Mouse (Mus musculus) heart, embryonic 16.5 days (tissue): ENCODE measurements around the gene Shld2. TPM values are rescaled to one million over a fixed set of nuclear protein-coding genes. Genes with fewer than 3 reads are reported as not detected.
A peak's percentile ranks its signal among the peaks of the same experiment; 100 is the strongest.

Experiments used
- ATAC-seq: fragments of 200-750 bp; cut with Nextera tagmentation; replicated peaks from 2 replicates; pipeline ENCODE4 v1.8.0; 2017; ENCODE audit warnings: moderate number of reproducible peaks; ENCODE audit not compliant: insufficient read depth, low FRiP score; ENCODE audit errors: extremely low read depth
- H3K27ac ChIP-seq: fragments of 300-500 bp; sonication (generic); 2 replicates; pipeline ENCODE4 v1.5.1; 2014; ENCODE audit warnings: mild to moderate bottlenecking, low read length, control low read depth, moderate library complexity
- H3K27me3 ChIP-seq: fragments of 300-500 bp; sonication (generic); 2 replicates; pipeline ENCODE4 v1.6.1; 2014; ENCODE audit warnings: low read length, mixed read lengths; ENCODE audit not compliant: control insufficient read depth, insufficient read depth
- H3K36me3 ChIP-seq: fragments of 300-500 bp; sonication (generic); 2 replicates; pipeline ENCODE4 v1.6.1; 2014; ENCODE audit not compliant: control insufficient read depth, insufficient read depth
- H3K4me1 ChIP-seq: fragments of 300-500 bp; sonication (generic); 2 replicates; pipeline ENCODE4 v1.6.1; 2014; ENCODE audit warnings: low read length, mixed read lengths; ENCODE audit not compliant: control insufficient read depth, insufficient read depth
- H3K4me2 ChIP-seq: fragments of 300-500 bp; sonication (generic); 2 replicates; pipeline ENCODE4 v1.6.1; 2014; ENCODE audit warnings: low read depth, mild to moderate bottlenecking, control low read depth, low read length
- H3K4me3 ChIP-seq: fragments of 300-500 bp; sonication (generic); 2 replicates; pipeline ENCODE4 v1.5.1; 2014; ENCODE audit warnings: mild to moderate bottlenecking, control low read depth, low read length
- H3K9ac ChIP-seq: fragments of 300-500 bp; sonication (generic); 2 replicates; pipeline ENCODE4 v1.6.1; 2014; ENCODE audit warnings: low read length, control low read depth
- H3K9me3 ChIP-seq: fragments of 300-500 bp; sonication (generic); replicated peaks from 2 replicates; pipeline ENCODE4 v1.6.1; 2016; ENCODE audit warnings: low read length; ENCODE audit not compliant: control insufficient read depth
- WGBS: fragments of 180-500 bp; shearing (Covaris S2); extraction: QIAGEN DNeasy Blood & Tissue Kit; methylation state at CpG from one replicate; pipeline ENCODE4 v1.1.7; 2014; 5-methylcytosine and 5-hydroxymethylcytosine counted together
- polyA plus RNA-seq: library from polyadenylated mRNA; unstranded; fragments of >200 nt; fragmentation: Nextera tagmentation; extraction: Ambion mirVana; gene quantifications from 2 replicates; pipeline ENCODE4 v1.2.1, GENCODE M21; 2015

The Shld2 gene
- polyA plus RNA-seq, 1 experiment from 2014 or later: 8.9 TPM

DNA sequence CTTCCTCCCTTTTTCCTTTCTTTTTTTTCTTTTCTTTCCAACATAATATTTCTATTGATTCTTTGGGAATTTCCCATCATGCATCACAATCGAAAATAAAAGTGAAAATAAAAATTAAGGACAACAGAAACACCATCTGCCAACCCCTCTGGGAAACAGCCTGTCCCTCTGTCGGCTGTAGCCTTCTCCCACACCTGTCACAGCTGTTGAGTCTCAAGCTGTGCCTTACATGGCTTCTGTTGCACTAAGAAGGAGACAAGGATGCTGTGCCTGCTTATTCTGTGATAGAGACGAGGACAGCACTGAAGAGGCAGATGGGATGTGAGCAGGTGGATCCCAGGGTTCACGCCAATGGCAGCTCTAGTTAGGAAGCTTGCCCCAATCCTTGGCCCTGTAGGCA lies 101.2 kb downstream of the Shld2 start:
- H3K36me3 ChIP-seq: no peaks in the 10 kb centered on the region
- no peak overlapping the region for H3K27ac ChIP-seq
- 57% methylated on average over 4 of the region's 4 CpGs for WGBS
- no peak overlapping the region for H3K4me3 ChIP-seq
- H3K4me2 ChIP-seq: no peak overlapping the region
- no peak overlapping the region for H3K9ac ChIP-seq
- H3K4me1 ChIP-seq: no peaks in the 10 kb centered on the region
- no peak for ATAC-seq
- H3K27me3 ChIP-seq: no peaks in the 10 kb centered on the region
- H3K9me3 ChIP-seq: no peaks in the 10 kb centered on the region

DNA sequence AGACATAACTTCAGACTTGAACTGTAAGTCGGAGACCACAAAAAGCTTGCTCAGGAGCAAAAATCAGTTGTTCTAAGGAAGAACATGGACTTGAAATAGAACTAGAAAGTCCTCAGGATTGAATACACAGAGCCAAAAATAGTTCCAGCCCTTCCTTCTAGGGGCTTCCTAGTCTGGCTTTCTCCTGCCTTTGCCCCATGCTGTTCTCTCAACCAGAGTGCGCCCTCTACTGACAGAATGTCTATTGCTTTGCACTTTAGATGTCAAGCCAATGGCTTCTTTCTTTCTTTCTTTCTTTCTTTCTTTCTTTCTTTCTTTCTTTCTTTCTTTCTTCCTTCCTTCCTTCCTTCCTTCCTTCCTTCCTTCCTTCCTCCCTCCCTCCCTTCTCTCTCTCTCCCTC lies 101.6 kb downstream of the Shld2 start:
- H3K4me2 ChIP-seq: no peak overlapping the region

DNA sequence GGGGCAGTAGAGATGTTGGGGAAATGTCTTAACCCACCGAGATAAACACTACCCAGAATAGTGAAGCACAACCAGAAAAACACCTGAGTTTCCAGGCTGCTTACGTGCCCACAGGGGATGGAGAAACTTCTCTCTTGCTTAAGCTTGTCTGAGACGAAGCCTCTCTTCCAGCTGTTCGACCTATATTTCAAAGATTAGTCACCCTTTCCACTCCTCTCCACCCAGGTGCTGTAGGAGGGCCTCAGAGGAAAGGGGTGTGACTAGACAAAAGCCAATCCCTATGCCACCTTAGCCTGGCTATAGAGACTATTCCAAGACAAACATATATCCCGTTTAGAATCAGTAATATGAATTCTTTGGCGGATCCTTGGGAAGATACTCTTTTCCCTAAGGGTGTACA lies 102.3 kb downstream of the Shld2 start:
- H3K9ac ChIP-seq: no peak overlapping the region
- no peaks in the 10 kb centered on the region for H3K4me1 ChIP-seq
- H3K4me3 ChIP-seq: no peak overlapping the region
- H3K27ac ChIP-seq: no peak overlapping the region
- H3K9me3 ChIP-seq: no peaks in the 10 kb centered on the region
- H3K4me2 ChIP-seq: no peak overlapping the region
- no peaks in the 10 kb centered on the region for H3K36me3 ChIP-seq
- WGBS: 71% methylated on average over 6 of the region's 6 CpGs
- ATAC-seq: no peak
- H3K27me3 ChIP-seq: no peaks in the 10 kb centered on the region

More for the DNA sequence above, 101.6 kb downstream of the Shld2 start:
- Histone ChIP-seq H3K4me3 (no peak overlapping the region), H3K36me3 (no peaks in the 10 kb centered on the region), H3K9ac (no peak overlapping the region), H3K27me3 (no peaks in the 10 kb centered on the region), H3K27ac (no peak overlapping the region), H3K9me3 (no peaks in the 10 kb centered on the region), H3K4me1 (no peaks in the 10 kb centered on the region)
- no peak for ATAC-seq
- 37% methylated on average over 2 of the region's 2 CpGs for WGBS

DNA sequence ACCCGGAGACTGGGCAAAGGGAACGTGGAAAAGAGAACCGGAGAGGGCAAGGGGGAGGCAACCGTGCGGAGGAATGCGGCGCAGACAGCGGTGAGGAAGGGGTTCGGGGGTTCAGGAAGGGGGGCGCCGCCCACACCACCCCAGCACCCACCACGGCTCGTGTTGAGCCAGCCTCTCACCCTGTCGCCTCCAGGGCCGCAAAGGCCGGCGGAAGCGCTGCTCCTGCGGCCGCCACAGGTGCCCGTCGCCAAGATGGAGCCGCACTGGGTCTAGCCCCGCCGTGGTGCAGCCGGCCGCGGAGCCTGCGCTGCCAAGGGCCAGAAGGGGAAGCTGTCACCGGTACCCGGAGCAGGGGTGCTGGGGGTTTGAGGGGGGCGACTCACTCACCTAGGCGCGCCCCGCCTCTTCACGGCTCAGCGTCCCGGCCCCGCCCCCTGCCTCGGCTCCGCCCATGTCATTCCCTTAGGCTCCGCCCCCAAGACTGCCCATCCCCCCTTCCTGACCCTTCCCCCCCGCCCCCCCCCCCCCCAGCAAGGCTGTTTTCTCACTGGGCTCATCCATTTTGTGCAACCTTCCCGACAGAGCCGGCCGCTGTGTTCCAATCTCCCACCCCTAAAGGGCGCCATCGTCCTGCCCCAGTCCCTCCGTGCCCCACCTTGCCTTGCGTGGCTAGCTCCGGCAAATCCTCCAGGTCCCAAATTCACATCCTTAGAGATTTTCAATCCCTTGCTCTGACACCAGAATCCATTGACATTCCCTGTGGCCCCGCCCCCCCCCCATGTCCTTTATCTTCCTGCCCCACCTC lies 108.9 kb downstream of the Shld2 start, which contains the start of gene Gprin2:
Gene Gprin2, minus strand, starts transcription at position 423 of the 805 bp plus-strand sequence.
- 4% methylated on average over 42 of the region's 52 CpGs for WGBS
- H3K27me3 ChIP-seq: peaks cover 8% of the 10 kb centered on the region
- H3K4me2 ChIP-seq: peak within 1 kb of the TSS; percentile 90
- H3K9ac ChIP-seq: peak within 1 kb of the TSS; percentile 73
- H3K9me3 ChIP-seq: no peaks in the 10 kb centered on the region
- no peaks in the 10 kb centered on the region for H3K36me3 ChIP-seq
- peak; percentile 30; the same call in 1 of the 2 replicates for ATAC-seq
- H3K27ac ChIP-seq: no peak within 1 kb of the TSS
- H3K4me3 ChIP-seq: peak within 1 kb of the TSS; percentile 67
- H3K4me1 ChIP-seq: no peaks in the 10 kb centered on the region

DNA sequence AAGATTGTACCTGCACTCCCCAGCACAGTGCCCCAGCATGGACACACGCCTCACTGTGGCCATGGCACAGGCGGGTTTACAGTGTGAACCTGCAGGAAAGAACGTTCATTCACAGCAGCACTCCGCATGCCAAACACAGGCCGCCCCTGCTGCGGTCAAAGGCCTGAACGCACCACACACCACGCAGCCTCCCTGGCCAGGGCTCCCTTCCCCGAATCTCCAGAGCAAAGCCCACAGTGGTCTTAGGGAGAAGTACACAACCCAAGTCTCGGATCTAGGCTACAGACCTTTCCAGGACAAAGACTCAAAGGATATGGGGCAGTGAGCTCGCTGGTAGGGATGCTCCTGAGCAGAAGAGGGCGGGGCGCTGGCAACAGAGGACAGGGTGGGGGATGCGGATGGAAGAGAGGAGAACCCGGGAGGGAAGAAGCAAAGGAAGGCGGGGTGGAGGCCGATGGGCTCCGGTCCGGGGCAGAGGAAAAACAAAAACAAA lies 109.5 kb downstream of the Shld2 start:
- Histone ChIP-seq H3K27me3 (peaks cover 8% of the 10 kb centered on the region), H3K9ac (peak overlapping the region; percentile 73), H3K4me3 (peak overlapping the region; percentile 67), H3K4me1 (no peaks in the 10 kb centered on the region), H3K36me3 (no peaks in the 10 kb centered on the region), H3K9me3 (no peaks in the 10 kb centered on the region), H3K27ac (no peak overlapping the region), H3K4me2 (peak overlapping the region; percentile 90)
- ATAC-seq: peak; percentile 63
- WGBS: 10% methylated on average over 19 of the region's 19 CpGs

GRCm38 (mm10) chr14:34196706-34197105 lies 113.6 kb downstream of the Shld2 start:
- Histone ChIP-seq H3K27ac (no peak overlapping the region), H3K4me3 (no peak overlapping the region), H3K36me3 (no peaks in the 10 kb centered on the region), H3K9ac (no peak overlapping the region), H3K4me2 (no peak overlapping the region), H3K27me3 (peaks cover 2% of the 10 kb centered on the region), H3K9me3 (no peaks in the 10 kb centered on the region), H3K4me1 (no peaks in the 10 kb centered on the region)
- WGBS: 50% methylated on average over 4 of the region's 4 CpGs
- ATAC-seq: no peak

DNA sequence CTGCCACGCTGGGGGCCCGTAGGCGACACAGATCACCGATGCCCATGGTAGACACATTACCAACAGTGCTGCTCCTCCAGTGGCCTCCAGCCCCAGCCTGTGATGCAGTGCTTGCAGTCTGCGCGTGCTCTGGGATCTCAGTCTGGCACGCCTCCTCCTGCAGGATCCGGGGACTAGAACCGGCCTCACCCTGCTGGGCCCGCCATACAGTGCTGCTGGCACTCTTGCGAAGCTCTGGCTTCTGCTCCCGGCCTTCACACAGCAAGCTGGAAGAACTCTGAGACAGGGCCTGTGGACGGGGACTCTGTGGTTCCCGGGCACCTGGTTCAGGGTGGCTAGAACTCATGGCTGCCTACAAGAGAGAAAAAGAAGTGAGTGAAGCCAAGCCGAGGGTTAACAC lies 114.8 kb downstream of the Shld2 start:
- no peaks in the 10 kb centered on the region for H3K36me3 ChIP-seq
- no peak overlapping the region for H3K27ac ChIP-seq
- ATAC-seq: no peak
- WGBS: 88% methylated on average over 15 of the region's 15 CpGs
- H3K9me3 ChIP-seq: no peaks in the 10 kb centered on the region
- no peak overlapping the region for H3K4me2 ChIP-seq
- no peaks in the 10 kb centered on the region for H3K4me1 ChIP-seq
- H3K9ac ChIP-seq: no peak overlapping the region
- peaks cover 2% of the 10 kb centered on the region; the same call in 1 of the 2 replicates for H3K27me3 ChIP-seq
- H3K4me3 ChIP-seq: no peak overlapping the region

GRCm38 (mm10) chr14:34193879-34194278 lies 116.4 kb downstream of the Shld2 start:
- 80% methylated on average over 4 of the region's 4 CpGs for WGBS

DNA sequence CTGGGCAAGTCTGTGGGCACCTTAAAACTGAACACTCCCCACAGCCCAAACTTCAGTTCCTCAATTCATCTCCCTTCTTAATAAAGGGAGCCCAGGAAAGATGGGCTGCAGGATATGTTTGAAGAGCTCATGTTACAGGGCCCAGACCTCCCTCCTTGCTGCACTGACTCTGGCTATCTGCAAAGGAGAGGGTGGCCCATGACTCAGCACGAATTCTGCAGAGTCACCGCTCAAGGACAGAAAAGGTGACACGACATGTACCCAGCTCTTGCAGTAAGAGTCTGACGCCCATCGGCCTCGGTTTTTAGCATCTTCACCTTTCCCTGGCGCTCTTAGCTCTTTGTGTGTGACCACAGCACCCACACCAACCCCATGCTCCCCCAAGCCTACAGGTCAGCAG lies 119.9 kb downstream of the Shld2 start:
- H3K27me3 ChIP-seq: no peaks in the 10 kb centered on the region
- no peak for ATAC-seq
- no peak overlapping the region for H3K4me2 ChIP-seq
- H3K36me3 ChIP-seq: no peaks in the 10 kb centered on the region
- H3K27ac ChIP-seq: no peak overlapping the region
- no peak overlapping the region for H3K4me3 ChIP-seq
- 67% methylated on average over 7 of the region's 7 CpGs for WGBS
- H3K9me3 ChIP-seq: no peaks in the 10 kb centered on the region
- no peaks in the 10 kb centered on the region for H3K4me1 ChIP-seq
- H3K9ac ChIP-seq: no peak overlapping the region

More at GRCm38 (mm10) chr14:34193879-34194278, 116.4 kb downstream of the Shld2 start:
- Histone ChIP-seq H3K4me1 (no peaks in the 10 kb centered on the region), H3K4me3 (no peak overlapping the region), H3K9ac (no peak overlapping the region), H3K9me3 (no peaks in the 10 kb centered on the region), H3K27me3 (no peaks in the 10 kb centered on the region), H3K27ac (no peak overlapping the region), H3K36me3 (no peaks in the 10 kb centered on the region), H3K4me2 (no peak overlapping the region)
- no peak for ATAC-seq
